Mouse (Mus musculus): ENCODE data around the gene Uroc1. TPM values are rescaled to one million over a fixed set of nuclear protein-coding genes. Genes with fewer than 3 reads are reported as not detected.
A peak's percentile ranks its signal among the peaks of the same experiment; 100 is the strongest.

Uroc1 gene
- polyA plus RNA-seq, 1 experiment = not detected

DNA sequence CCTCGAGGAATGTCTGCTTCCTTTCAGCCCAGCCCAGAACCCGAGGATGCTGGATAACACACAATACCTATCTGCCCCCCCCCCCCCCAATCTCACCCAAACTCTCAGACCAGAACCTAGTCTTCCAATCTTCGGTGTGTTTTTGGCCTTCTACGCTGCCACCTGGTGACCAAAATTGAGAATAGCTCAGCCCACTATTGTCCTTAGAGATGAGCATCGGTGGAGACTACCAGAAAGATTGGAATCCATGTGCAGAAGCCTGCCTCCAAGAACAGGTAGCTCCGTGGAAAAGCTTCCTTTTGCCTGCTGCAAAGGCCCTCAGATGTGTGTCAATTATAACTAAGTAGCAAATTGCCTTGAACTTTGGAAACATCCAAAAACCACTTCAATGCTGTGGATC, 5.4 kb upstream of the Uroc1 start:
- Histone ChIP-seq H3K4me1 (ENCODE audit: control insufficient read depth, insufficient read depth, insufficient read length, low read length) (no peaks in the 10 kb centered on the region), H3K27ac (replicated peaks; ENCODE audit: low read depth, low read length) (no peak overlapping the region), H3K4me3 (ENCODE audit: insufficient read depth, low read depth, low read length) (no peak overlapping the region)

DNA sequence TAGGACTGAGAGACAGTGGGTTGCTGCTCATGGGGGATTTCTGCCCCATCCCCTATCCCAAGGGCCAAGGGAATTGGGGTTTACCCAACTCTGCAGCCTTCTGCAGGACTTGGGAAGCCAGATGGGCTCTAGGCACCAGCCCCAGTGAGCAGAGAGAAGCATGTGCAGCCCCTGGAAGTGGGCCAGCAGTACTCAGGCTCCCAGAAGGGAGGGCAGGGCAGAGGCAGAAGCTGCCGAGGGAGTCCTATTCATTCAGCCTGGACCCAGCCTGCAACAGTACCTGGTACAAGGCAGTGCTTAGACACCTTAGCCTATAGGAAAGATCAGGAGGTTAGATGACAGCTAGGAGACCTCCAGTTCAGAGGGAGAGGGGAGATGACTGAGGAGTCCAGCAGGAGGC, 3.1 kb upstream of the Uroc1 start:
- H3K4me3 ChIP-seq (ENCODE audit: insufficient read depth, low read depth, low read length) = no peak overlapping the region
- H3K4me1 ChIP-seq (ENCODE audit: control insufficient read depth, insufficient read depth, insufficient read length, low read length) = no peaks in the 10 kb centered on the region

DNA sequence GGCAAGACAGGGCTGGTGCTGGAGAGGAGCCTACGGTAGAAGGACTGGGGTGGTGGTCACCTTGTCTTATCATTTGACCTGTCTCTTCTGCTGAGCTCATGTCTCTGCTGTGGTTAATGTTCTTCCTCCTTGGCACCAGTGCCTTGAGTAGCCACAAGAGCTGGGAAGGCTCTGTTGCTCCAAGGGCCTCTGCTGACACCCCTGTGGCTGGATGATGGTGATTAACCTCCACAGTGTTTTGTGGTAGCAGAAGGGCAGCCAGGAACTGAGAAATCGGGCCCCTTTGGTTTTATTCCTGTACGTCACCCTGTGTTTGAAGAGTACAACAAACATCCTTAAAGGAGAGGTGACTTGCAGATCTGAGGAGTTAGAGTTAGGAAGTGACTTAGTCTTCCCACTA, 1.2 kb downstream of the Uroc1 start:
- Histone ChIP-seq H3K4me1 (ENCODE audit: control insufficient read depth, insufficient read depth, insufficient read length, low read length) (no peaks in the 10 kb centered on the region), H3K4me3 (ENCODE audit: insufficient read depth, low read depth, low read length) (no peak overlapping the region), H3K27ac (replicated peaks; ENCODE audit: low read depth, low read length) (no peak overlapping the region)

More for the DNA sequence above, 3.1 kb upstream of the Uroc1 start:
- no peak overlapping the region for H3K27ac ChIP-seq (replicated peaks; ENCODE audit: low read depth, low read length)

DNA sequence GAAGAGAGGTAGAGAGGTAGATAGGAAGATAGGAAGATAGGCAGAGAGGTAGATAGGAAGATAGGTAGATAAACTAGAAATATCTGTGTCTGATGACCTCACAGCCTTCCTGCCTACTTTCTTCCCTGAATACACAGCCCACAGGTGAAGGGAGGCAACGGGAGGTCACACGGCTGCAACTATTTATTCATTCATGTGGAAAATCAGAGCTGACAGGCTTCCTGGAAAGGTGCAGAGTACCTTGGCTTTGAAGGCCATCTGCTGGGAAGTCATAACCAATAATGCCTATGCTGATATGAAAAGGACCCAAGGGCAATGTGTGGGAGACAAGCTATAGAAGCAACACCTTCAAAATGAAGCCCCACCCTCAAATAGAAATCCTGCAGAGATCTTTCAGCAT, 9.3 kb downstream of the Uroc1 start:
- Histone ChIP-seq H3K4me1 (ENCODE audit: control insufficient read depth, insufficient read depth, insufficient read length, low read length) (no peaks in the 10 kb centered on the region), H3K4me3 (ENCODE audit: insufficient read depth, low read depth, low read length) (no peak overlapping the region), H3K27ac (replicated peaks; ENCODE audit: low read depth, low read length) (no peak overlapping the region)

DNA sequence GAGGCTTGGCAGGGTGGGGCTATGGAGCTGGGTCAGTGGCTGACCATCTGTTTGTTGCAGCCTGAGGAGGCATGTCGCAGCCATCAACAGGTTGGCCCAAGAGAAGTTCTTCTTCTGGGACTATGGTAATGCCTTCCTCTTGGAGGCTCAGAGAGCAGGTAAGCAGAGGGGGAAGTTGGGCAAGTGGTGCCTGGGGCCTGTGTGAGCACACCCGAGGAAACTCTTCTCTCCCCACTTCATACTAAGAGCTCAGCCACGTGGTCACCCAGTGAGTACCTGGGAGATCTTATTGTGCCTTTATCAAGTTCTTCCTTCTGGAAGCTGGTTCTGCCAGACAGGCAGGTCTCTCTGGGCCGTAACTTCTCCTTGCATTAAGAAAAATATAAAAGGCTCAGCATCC, 14.1 kb downstream of the Uroc1 start:
- no peak overlapping the region for H3K27ac ChIP-seq (replicated peaks; ENCODE audit: low read depth, low read length)
- no peaks in the 10 kb centered on the region for H3K4me1 ChIP-seq (ENCODE audit: control insufficient read depth, insufficient read depth, insufficient read length, low read length)
- no peak overlapping the region for H3K4me3 ChIP-seq (ENCODE audit: insufficient read depth, low read depth, low read length)

GRCm38 (mm10) chr6:90348500-90348899, 15.4 kb downstream of the Uroc1 start:
- H3K27ac ChIP-seq (replicated peaks; ENCODE audit: low read depth, low read length) = no peak overlapping the region
- no peaks in the 10 kb centered on the region for H3K4me1 ChIP-seq (ENCODE audit: control insufficient read depth, insufficient read depth, insufficient read length, low read length)

GRCm38 (mm10) chr6:90350011-90350410, 16.9 kb downstream of the Uroc1 start:
- no peaks in the 10 kb centered on the region for H3K4me1 ChIP-seq (ENCODE audit: control insufficient read depth, insufficient read depth, insufficient read length, low read length)
- no peak overlapping the region for H3K4me3 ChIP-seq (ENCODE audit: insufficient read depth, low read depth, low read length)
- no peak overlapping the region for H3K27ac ChIP-seq (replicated peaks; ENCODE audit: low read depth, low read length)

More at GRCm38 (mm10) chr6:90348500-90348899, 15.4 kb downstream of the Uroc1 start:
- H3K4me3 ChIP-seq (ENCODE audit: insufficient read depth, low read depth, low read length) = no peak overlapping the region

- Histone ChIP-seq H3K4me3 (ENCODE audit: insufficient read depth, low read depth, low read length) (no peak overlapping the region), H3K27ac (replicated peaks; ENCODE audit: low read depth, low read length) (no peak overlapping the region), H3K4me1 (ENCODE audit: control insufficient read depth, insufficient read depth, insufficient read length, low read length) (peaks cover 6% of the 10 kb centered on the region)
These were observed 25.1 kb downstream of the Uroc1 start for GRCm38 (mm10) chr6:90358142-90358541.

- peaks cover 6% of the 10 kb centered on the region for H3K4me1 ChIP-seq (ENCODE audit: control insufficient read depth, insufficient read depth, insufficient read length, low read length)
- no peak overlapping the region for H3K4me3 ChIP-seq (ENCODE audit: insufficient read depth, low read depth, low read length)
- no peak overlapping the region for H3K27ac ChIP-seq (replicated peaks; ENCODE audit: low read depth, low read length)
These were observed 26.4 kb downstream of the Uroc1 start for GRCm38 (mm10) chr6:90359445-90359844.

DNA sequence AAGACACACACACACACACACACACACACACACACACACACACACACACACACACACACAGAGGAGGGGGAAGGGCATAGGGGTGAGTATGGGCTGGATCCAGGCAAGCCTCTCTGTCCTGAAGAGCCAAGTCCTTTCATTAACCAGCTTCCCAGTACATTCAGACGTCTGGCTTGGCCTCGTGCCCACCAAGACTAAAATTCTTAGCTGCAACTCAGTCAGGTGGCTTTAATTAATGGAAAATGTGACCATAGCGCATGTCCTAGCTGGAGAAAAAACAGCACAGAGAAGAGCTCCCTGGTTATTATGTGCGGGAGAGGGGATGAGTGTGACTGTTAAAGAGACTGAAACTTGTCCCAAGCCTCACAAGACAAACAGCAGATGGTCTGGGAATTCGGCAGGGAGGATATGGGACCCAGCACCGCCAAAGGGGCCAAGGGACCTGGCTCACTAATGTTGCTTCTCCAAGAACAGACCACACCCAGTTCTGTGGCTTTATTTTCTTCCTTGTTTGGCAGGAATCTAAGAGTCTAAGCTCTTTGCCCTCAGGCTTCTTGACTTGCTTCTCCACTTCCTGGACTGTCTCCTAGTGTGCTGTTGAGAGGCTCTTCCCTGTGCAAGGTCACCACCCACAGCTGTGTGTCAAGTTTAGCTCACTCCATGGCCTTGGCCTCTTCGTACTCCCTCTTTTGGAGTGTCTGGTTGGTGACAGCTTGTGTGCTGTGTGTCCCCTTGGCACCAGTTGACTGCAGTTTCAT, 27.1 kb downstream of the Uroc1 start:
- Histone ChIP-seq H3K4me1 (ENCODE audit: control insufficient read depth, insufficient read depth, insufficient read length, low read length) (peaks cover 6% of the 10 kb centered on the region), H3K27ac (replicated peaks; ENCODE audit: low read depth, low read length) (peak overlapping the region; percentile 23; the same call in 1 of the 2 replicates), H3K4me3 (ENCODE audit: insufficient read depth, low read depth, low read length) (no peak overlapping the region)

DNA sequence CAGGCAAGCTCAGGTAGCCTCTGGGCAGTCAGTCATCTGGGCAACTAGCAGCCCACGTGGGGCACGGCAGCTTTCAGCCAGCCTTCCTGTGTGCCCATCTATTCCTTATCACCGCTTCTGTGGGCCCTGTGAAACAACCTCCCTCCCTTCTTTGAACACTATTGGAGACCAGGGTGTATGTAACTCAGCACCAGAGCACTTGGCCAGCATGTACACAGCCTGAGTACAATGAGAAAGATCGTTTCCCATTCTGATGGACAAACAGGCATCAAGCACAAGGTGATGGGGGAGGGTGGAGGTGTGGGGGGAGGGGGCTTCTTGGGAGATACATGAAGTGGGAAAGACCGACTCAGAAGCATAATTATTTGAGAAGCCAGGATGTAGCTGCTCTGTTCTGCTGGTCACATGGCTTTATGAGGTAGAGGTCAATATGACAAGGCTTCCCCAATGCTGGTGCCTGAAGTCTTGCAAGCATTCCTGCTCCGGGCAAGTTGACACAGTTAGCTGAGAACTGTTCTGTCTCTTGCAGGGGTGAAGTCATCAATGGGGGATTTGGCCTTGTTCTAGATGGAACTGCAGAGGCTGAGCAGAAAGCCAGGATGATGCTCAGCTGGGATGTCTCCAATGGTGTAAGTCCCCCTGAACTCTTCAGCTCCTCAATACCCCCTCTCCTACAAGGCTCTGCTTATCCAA, 28.0 kb downstream of the Uroc1 start:
- peaks cover 6% of the 10 kb centered on the region for H3K4me1 ChIP-seq (ENCODE audit: control insufficient read depth, insufficient read depth, insufficient read length, low read length)
- H3K27ac ChIP-seq (replicated peaks; ENCODE audit: low read depth, low read length) = 0 out of 2 replicates have a peak overlapping the region, but pooled peaks have one; percentile 10
- no peak overlapping the region for H3K4me3 ChIP-seq (ENCODE audit: insufficient read depth, low read depth, low read length)

GRCm38 (mm10) chr6:90363301-90363700, 30.2 kb downstream of the Uroc1 start:
- Histone ChIP-seq H3K4me3 (ENCODE audit: insufficient read depth, low read depth, low read length) (no peak overlapping the region), H3K4me1 (ENCODE audit: control insufficient read depth, insufficient read depth, insufficient read length, low read length) (peaks cover 6% of the 10 kb centered on the region)

DNA sequence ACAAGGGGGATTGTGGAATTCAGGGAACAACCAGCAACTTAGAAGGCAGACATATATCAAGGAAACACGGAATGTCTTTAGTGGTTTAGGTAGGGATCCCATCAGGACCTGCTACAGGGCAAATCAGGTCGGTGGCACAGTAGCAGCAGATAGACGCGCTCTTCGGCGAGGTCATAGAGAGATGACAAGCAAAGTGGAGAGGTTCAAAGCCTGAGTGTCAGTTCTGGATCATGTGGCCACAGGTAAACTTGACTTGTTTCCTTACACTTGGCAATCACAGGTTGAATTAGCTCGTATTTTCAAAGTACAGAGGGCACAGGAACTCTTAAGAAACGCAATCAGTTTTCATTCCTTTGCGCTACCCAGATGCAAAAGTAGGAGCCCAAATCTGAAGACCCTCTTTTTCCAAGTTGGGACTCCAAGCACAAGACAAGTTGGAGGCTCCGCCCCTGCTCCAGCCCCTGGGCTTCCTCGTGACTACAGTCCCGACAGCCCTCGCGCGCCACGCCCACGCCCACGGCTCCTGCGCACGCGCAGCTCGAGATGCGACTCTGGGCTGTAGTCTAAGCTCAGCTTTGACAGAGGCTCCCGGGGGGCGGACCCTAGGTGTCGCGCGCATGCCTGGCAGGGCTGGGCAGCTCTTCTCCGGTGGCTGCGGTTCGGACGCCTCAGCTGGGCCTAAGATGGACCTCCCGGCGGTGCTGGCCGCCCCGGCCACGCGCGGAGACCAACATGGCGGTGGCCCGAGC, 36.1 kb downstream of the Uroc1 start, which contains the start of gene Zxdc:
Zxdc (plus strand) TSS at position 517 of the 749 bp plus-strand sequence.
- peak within 1 kb of the TSS; percentile 38; the same call in 1 of the 2 replicates for H3K27ac ChIP-seq (replicated peaks; ENCODE audit: low read depth, low read length)
- H3K4me3 ChIP-seq (ENCODE audit: insufficient read depth, low read depth, low read length) = peak within 1 kb of the TSS; percentile 87
- peaks cover 12% of the 10 kb centered on the region; the same call in 1 of the 2 replicates for H3K4me1 ChIP-seq (ENCODE audit: control insufficient read depth, insufficient read depth, insufficient read length, low read length)

More at GRCm38 (mm10) chr6:90363301-90363700, 30.2 kb downstream of the Uroc1 start:
- H3K27ac ChIP-seq (replicated peaks; ENCODE audit: low read depth, low read length) = no peak overlapping the region

DNA sequence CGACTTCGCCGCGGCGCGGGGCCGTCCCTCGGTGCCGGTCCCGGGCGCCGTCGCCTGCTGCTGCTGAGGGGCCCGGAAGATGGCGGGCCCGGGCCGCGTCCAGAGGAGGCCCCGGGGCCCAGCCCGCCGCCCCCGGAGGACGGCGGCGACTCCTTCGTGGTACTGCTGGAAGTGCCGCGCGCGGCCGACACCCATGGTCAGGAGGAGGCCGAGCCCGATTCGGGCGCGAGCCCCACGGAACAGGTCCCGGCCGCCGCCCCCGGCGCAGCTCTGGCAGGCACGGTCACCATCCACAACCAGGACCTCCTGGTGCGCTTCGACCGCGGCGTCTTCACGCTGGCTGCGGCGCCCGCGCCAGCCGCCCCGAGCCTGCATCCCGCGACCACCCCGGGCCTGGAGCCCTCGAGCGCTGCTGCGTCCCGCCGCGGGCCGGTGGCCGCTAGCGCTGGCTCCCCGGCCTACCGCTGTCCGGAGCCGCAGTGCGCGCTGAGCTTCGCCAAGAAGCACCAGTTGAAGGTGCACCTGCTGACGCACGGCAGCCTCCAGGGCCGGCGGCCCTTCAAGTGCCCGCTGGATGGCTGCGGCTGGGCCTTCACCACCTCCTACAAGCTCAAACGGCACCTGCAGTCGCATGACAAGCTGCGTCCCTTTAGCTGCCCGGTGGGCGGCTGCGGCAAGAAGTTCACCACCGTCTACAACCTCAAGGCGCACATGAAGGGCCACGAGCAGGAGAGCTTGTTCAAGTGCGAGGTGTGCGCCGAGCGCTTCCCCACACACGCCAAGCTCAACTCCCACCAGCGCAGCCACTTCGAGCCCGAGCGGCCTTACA, 36.9 kb downstream of the Uroc1 start:
- Histone ChIP-seq H3K4me3 (ENCODE audit: insufficient read depth, low read depth, low read length) (peak overlapping the region; percentile 87), H3K4me1 (ENCODE audit: control insufficient read depth, insufficient read depth, insufficient read length, low read length) (peaks cover 12% of the 10 kb centered on the region; the same call in 1 of the 2 replicates), H3K27ac (replicated peaks; ENCODE audit: low read depth, low read length) (0 out of 2 replicates have a peak overlapping the region, but pooled peaks have one; percentile 35)

All from brown adipose tissue, adult 24 weeks (tissue).